Mouse (Mus musculus) E14TG2a.4 (cell line): ENCODE results near the gene Plk3.

Experiments
- CTCF ChIP-seq: conservative IDR thresholded peaks from 2 replicates; pipeline ENCODE4 v1.5.1; 2014; ENCODE audit warnings: low read length
- NANOG ChIP-seq: IDR thresholded peaks from 2 replicates; pipeline ENCODE4 v1.6.1; 2014; ENCODE audit warnings: borderline replicate concordance, low read length, mixed read lengths
- POU5F1 ChIP-seq: IDR thresholded peaks from 2 replicates; pipeline ENCODE4 v1.6.1; 2014; ENCODE audit warnings: low read length, borderline replicate concordance

DNA sequence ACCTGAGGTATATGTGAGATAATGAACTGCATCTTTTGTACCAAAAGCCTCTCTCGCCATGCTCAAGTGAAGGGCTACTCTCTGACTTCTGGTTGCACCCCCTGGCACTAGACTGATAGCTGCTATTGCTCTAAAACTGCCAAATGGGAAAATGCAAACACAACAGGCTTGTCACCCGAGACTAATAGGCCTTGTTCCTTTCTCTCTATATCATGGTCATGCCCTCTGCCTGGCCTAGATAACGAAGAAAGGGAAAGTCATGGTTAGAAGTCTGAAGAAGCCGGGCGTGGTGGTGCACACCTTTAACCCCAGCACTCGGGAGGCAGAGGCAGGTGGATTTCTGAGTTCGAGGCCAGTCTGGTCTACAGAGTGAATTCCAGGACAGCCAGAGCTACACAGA, 43.2 kb downstream of the Plk3 start:
- TF ChIP-seq CTCF, result no peak
- TF ChIP-seq POU5F1, result no peak
- TF ChIP-seq NANOG, result no peak
